Mouse (Mus musculus) brain, embryonic 14.5 days (tissue): Measurements from ENCODE around the gene Dhrs13. TPM values are rescaled to one million over a fixed set of nuclear protein-coding genes. Genes with fewer than 3 reads are reported as not detected.

Experiments used
- DNase-seq: peaks from one replicate; pipeline ENCODE4 v3.0.0-alpha.2; 2011; ENCODE audit warnings: low read depth
- CTCF ChIP-seq: fragments of 200-500 bp; IDR thresholded peaks from 2 replicates; pipeline ENCODE4 v1.5.1; 2012; ENCODE audit warnings: inconsistent platforms, mild to moderate bottlenecking, moderate library complexity, borderline replicate concordance; ENCODE audit not compliant: insufficient read depth, insufficient read length; ENCODE audit errors: extremely low read depth
- POLR2A ChIP-seq: fragments of 200-500 bp; IDR thresholded peaks from 2 replicates; pipeline ENCODE4 v1.6.1; 2012; ENCODE audit warnings: mild to moderate bottlenecking, inconsistent platforms, borderline replicate concordance; ENCODE audit not compliant: poor library complexity, insufficient read depth, insufficient read length, severe bottlenecking; ENCODE audit errors: extremely low read depth
- polyA plus RNA-seq: library from polyadenylated mRNA; depleted of rRNA; stranded (reverse); fragments of >200 nt; gene quantifications from 2 replicates; pipeline ENCODE4 v1.2.3, GENCODE M21; 2012; rRNA removed

Gene Dhrs13
- 30.9 and 38.7 TPM in 2 replicates for polyA plus RNA-seq

DNA sequence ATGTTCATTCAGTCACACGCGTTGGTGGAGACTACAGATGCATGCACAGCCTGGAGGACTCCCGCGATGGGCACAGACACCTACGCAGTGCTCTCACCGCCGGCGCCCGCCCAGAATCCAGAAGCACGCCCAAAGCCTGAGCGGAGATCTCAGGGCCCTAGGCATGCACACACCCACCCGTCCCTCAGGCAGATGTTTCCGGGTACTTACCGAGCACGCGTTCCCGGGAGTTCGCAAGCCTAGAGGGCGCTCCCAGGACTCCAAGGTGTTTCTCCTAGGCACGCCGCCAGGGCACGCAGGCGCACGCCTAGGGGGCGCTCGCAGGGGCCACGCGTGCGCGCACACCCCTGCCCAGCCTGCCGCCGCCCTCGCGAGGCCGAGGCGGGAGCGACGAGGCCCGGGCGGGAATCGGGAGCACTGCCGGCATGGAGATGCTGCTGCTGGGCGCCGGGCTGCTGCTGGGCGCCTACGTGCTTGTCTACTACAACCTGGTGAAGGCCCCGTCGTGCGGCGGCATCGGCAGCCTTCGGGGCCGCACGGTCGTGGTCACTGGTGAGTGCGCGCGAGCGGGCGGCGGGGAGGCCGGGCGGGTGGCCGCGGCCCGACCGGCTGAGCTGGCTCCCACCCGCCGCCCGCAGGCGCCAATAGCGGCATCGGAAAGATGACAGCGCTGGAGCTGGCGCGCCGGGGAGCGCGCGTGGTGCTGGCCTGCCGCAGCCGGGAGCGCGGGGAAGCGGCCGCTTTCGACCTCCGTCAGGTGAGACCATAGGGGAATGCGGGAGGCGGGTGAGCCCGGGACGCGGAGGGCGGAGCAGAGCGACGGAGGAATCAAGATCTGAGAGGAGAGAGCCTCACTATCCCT lies at the start of gene Dhrs13:
TSS of gene Dhrs13 (plus strand) at position 334 of the 862 bp plus-strand sequence.
- peak; percentile 89 for TF ChIP-seq CTCF
- TF ChIP-seq POLR2A: peak; percentile 84
- DNase-seq: peak; percentile 96

DNA sequence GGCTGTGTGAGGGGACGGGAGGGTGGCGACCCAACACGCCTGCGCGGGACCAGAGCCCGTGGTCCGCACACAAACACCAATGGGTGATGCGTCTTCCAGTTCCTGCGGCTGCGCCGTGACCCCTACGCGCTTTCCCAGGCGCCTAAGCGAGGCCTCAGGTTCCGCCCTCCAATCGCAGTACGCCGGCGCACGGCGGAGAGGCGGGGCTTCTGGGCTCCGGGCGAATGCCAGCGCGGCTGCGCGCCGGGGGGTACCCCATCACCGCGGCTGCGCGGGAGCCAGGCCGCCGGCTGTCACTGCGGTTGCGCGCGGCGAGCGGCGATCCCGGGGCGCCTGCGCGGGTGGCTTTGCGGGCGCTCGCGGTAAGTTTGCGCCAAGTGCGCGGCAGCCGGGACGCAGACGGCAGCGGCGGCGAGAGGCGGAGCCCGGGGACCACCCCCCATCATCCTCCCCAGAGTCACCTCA lies 49.6 kb upstream of the Dhrs13 start, which contains the start of gene Phf12:
TSS of gene Phf12 (plus strand) at position 314 of the 465 bp plus-strand sequence.
- TF ChIP-seq POLR2A (peak; percentile 87), CTCF (no peak)
- DNase-seq: peak; percentile 100

DNA sequence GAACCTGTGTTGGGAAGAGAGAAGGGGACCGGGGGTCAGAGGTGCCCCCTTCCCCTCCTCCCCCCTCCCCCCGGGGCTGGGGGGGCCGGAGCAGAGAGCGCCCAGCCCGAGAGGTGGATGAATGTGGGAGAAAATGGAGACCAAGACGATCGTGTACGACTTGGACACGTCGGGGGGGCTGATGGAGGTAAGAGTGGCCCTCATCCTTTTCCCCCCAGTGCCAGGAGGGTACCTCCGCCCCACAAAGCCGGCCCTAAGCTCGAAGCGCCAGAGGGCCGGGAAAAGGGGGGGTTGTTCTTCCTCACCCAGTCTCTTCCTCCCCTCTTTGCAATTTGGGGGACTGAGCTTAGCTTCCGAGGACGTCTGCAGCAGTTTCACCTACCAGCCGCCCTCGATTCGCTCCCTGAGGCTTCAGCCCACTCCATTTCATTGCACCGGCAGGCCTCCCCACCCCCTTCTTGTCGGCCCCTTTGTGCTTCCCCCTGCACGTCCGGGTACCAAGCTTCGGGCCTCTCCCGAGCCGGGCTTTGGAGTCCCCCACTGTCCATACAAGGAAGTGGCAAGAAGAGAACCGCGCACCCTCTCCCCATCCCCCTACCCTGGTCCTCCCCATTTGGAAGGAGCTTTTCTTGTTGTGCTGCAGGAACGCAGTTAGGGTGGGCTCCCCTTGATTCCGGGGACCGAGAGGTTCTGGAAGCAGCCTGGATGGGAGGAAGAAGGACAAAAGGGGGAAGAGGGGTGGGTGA lies 48.7 kb upstream of the Dhrs13 start:
- peak; percentile 70 for DNase-seq
- TF ChIP-seq POLR2A (no peak), CTCF (no peak)

DNA sequence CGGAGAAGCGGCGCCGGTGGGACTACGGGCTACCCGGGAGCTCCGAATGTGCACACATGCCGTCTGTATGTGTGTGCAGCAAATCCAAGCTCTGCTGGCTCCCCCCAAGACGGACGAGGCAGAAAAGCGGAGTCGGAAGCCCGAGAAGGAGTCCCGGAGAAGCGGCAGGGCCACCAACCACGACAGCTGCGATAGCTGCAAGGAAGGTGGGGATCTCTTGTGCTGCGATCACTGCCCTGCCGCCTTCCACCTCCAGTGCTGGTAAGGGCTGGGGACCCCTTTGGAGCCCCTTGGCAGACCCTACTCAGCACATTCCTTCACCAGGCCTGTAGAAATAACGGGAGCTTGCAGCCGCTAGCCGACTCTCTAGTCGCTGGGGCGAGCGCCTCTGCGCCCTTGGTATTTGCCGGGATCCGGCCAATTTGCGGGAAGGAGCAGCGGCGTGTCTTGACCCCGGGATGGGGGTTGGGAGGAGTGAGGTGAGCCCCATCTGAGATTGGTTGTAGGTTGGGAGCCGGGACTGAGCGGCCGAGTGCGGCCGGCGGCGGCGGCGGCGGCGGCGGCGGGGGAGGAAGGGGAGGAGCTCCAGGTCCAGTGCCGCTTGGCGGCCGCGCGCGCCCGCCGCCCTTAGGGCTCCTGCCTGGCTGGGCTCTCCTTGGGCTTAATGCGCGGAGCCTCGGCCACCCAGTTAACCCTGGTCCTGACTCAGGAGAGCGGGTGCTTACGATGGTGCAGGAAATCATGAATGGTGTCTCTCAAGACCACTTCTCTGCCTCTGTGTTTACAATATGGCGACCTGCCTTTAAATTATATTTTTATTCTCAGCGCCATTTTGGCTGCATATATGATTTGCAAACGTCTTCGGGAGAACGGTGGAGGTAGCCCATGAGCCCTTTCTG lies 47.9 kb upstream of the Dhrs13 start:
- DNase-seq: peak; percentile 81
- TF ChIP-seq CTCF: no peak
- peak; percentile 70; the same call in 1 of the 2 replicates for TF ChIP-seq POLR2A

DNA sequence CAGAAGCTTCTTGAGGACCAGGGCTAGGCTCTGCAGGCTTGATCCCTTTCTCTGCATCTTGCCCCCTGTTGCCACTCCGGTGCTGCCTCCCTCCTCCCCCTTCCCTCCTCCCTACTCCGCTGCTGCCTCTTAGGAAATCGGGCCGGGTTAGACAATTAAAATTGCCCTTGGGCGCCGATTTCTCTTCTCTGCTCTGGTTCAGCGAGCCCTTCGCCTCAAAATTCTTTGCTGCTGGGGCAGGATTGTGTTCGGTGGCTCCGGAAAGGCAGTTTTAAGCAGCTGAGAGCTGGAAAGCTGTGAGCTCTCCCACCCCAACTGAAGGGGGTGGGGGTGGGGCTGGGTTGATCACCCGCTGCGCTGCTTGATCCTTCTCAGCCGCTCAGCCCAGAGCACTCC lies 47.2 kb upstream of the Dhrs13 start:
- TF ChIP-seq CTCF (no peak), POLR2A (no peak)
- peak; percentile 81 for DNase-seq

DNA sequence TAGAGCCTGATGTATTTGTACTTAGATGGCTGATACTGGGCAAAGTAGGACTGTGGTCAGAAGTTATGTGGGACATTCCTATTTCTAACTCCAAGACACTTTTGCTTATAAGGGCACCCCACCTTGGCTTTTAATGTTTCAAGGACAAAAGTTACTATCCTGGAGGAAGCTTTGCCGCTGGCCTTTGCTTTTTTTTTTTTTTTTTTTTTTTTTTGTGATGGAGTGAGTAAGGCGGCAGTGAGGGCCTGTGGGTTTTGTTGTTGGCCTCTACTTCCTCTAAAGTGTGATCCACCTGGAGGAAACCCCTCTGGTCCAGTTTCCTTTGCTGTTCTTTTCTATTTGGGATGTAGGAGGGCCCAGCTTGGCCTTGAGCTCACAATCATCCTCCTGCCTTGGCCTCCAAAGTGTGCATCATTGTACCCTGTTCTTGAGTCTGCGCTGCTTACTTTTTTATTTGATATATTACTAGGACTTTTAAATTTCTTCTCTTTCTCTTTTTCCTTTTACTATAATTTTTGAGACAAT lies 46.5 kb upstream of the Dhrs13 start:
- DNase-seq: no peak
- TF ChIP-seq POLR2A (no peak), CTCF (no peak)

DNA sequence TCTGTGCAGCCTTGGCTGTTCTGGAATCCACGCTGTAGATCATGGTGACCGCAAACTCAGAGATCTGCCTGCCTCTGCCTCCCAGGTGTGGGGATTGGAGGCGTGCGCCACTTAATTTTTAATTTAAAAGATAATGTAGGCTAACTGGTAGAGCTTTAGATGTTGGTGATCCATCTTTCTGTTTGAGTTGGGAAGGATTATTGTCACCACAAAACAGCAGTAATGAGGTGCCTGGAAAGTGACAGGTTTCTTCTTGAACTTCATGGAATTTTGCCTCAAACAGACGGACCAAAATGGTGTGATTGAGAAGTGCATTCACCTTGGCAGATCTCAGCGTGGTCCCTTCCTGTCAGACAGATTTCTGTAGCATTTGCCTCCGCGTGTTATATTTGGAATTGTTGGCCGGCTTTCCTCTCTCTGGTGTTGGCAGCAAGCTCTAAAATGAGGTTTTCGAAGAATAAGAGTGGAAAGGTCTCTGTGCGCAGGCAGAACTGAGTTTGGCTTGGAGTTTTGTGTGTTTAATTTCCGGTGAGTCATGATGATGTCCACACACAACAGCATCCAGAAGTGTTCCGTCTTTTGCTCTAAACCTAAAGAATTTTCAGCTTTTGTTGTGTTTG lies 42.9 kb upstream of the Dhrs13 start:
- no peak for DNase-seq
- no peak for TF ChIP-seq POLR2A

DNA sequence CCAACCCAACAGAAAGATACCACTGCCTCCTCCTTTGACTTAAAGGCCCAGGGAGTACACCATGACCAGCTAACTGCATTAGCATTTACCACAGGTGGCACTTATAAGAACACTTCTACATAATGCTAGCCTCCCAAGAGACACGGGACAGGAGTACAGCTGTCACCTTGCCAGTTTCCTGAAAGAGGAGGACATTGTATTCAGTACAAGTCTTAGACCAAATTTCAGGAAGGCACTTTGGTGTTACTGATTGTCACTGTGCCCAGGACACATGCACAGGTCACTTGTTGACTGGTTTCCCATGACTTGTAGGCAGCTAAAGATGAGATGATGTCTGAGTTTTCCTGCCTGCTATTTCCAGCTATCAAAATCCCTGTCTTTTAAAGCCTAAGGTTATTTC lies 36.5 kb upstream of the Dhrs13 start:
- TF ChIP-seq CTCF: no peak
- TF ChIP-seq POLR2A: no peak
- no peak for DNase-seq

DNA sequence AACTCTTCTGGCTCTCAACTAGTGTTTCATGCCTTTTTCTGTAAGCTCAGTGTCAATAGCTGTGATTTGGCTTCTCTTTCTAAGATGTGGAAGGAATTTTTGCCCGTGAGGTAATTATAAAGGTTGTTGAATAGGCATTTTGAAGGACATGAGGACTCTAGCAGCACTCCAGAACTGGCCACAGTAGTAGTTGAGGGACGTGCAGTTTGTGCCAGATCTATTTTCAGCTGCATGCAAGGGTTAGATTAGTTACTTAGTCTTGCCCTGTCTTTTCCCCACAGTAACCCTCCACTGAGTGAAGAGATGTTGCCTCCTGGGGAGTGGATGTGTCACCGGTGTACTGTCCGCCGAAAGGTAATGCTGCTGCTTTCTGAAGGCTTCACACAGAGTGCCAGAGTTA lies 25.6 kb upstream of the Dhrs13 start:
- DNase-seq: no peak
- no peak for TF ChIP-seq POLR2A
- TF ChIP-seq CTCF: no peak

DNA sequence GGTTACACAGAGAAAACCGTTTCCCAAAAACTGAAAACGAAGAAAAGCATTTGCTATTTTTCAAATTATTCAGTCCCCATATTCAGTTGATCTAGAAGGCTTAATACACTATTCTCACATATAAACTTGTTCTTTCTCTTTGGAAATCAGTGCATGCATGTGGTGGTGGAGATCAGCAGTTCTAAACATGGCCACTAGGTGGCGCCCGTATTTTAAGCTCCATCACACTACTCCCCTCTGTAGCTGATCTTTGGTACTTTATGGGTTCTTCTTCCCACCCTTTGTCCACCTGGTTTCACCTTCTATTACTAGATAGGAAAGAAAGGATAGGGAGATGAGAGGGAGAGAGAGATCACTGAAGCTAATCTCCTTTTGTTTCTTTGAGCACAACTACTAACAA lies 12.4 kb upstream of the Dhrs13 start:
- DNase-seq: peak; percentile 89
- TF ChIP-seq POLR2A (no peak), CTCF (peak; percentile 88)

DNA sequence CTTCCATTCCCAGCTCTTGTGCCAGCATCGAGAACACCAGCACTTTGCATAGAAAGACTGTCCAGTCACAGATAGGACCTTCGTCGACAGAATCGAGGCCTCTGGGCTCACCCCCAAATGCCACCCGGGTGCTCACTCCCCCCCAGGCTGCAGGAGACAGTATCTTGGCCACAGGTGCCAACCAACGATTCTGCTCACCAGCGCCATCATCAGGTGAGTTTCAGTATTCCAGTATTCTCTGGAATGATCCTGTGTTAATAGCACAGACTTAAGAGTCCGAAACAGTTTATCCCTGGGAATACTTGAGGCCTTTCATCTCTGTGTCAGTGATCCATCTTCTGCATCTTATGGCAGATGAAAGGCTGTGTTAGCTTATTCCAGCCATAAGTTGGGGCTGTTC lies 8.5 kb upstream of the Dhrs13 start:
- peak; percentile 10 for DNase-seq
- TF ChIP-seq CTCF (peak; percentile 42; the same call in 1 of the 2 replicates), POLR2A (no peak)
